Mouse (Mus musculus): ENCODE measurements around the gene Zeb2.

DNA sequence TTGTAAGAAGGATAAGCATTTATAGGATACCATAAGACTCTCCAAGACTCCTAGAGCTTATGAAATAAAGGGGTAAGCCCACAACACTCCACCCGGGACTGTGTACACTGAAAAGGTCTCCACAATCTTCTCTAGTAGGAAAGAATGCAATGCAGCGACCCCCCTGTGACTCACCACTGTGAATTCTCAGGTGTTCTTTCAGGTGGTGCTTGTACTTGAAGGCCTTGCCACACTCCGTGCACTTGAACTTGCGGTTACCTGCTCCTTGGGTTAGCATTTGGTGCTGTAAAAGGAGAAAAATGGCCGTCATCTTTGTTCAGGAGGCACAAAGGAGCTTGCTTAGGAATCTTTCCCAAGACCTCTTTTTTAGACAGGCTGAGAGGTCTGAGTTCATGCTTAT is 118.5 kb downstream of the Zeb2 start:
- TF ChIP-seq CTCF (IDR thresholded peaks at IDR 0.05; ENCODE audit: low read depth) (no peak), EP300 (IDR thresholded peaks at IDR 0.05; ENCODE audit: low read depth) (no peak)
